Mouse (Mus musculus) MEL (cell line): Measurements from ENCODE around the gene Iscu. TPM values are rescaled to one million over a fixed set of nuclear protein-coding genes. Genes with fewer than 3 reads are reported as not detected.

Experiments used
- DNase-seq: peaks from one replicate; pipeline ENCODE4 v3.0.0; 2011; ENCODE audit warnings: low read depth, low spot score
- H3K27ac ChIP-seq: 2 replicates; pipeline ENCODE4 v1.5.1; 2012; ENCODE audit warnings: low read depth, mild to moderate bottlenecking, control low read depth, low read length, moderate library complexity; ENCODE audit not compliant: control insufficient read depth
- H3K27me3 ChIP-seq, 2 experiments: fragments of 150-350 bp in 1 of 2; sonication (generic) in 1 of 2; 2 replicates each; pipeline ENCODE4 v1.6.1; 2012; ENCODE audit warnings: low read length in 2 of 2, mild to moderate bottlenecking in 2 of 2, improper control_type of control experiment in 1 of 2, moderate library complexity in 1 of 2; ENCODE audit not compliant: insufficient read depth in 2 of 2, control insufficient read depth in 1 of 2
- H3K36me3 ChIP-seq, 2 experiments: 2 replicates each; pipeline ENCODE4 v1.6.1; 2012 to 2014; ENCODE audit warnings: low read length in 2 of 2, improper control_type of control experiment in 1 of 2, inconsistent platforms in 1 of 2, mild to moderate bottlenecking in 1 of 2; ENCODE audit not compliant: insufficient read depth in 2 of 2, control insufficient read depth in 1 of 2
- H3K4me1 ChIP-seq, 2 experiments: fragments of 150-350 bp in 1 of 2; sonication (generic) in 1 of 2; 2 replicates each; pipeline ENCODE4 v1.6.1; 2012; ENCODE audit warnings: low read length in 2 of 2, improper control_type of control experiment in 1 of 2, mild to moderate bottlenecking in 1 of 2; ENCODE audit not compliant: insufficient read depth in 2 of 2, control insufficient read depth in 1 of 2
- H3K4me3 ChIP-seq, 2 experiments: fragments of 150-350 bp in 1 of 2; sonication (generic) in 1 of 2; 2 replicates each; pipeline ENCODE4 v1.5.1; 2012; ENCODE audit warnings: low read depth in 2 of 2, low read length in 2 of 2, mild to moderate bottlenecking in 2 of 2, moderate library complexity in 2 of 2, control low read depth in 1 of 2, improper control_type of control experiment in 1 of 2; ENCODE audit not compliant: control insufficient read depth in 1 of 2, insufficient read depth in 1 of 2
- H3K79me2 ChIP-seq: 2 replicates; pipeline ENCODE4 v1.6.1; 2012; ENCODE audit warnings: mild to moderate bottlenecking, low read length, moderate library complexity; ENCODE audit not compliant: control insufficient read depth, poor library complexity, insufficient read depth
- H3K9ac ChIP-seq: 2 replicates; pipeline ENCODE4 v1.6.1; 2012; ENCODE audit warnings: low read depth, mild to moderate bottlenecking, control low read depth, low read length, moderate library complexity; ENCODE audit not compliant: control insufficient read depth, poor library complexity, severe bottlenecking
- H3K9me3 ChIP-seq: fragments of 150-350 bp; sonication (generic); replicated peaks from 2 replicates; pipeline ENCODE4 v1.6.1; 2012; ENCODE audit warnings: mild to moderate bottlenecking, low read length, improper control_type of control experiment, moderate library complexity; ENCODE audit not compliant: insufficient read depth
- CHD2 ChIP-seq: IDR thresholded peaks from 2 replicates; pipeline ENCODE4 v1.6.1; 2011; ENCODE audit warnings: low read length, improper control_type of control experiment
- ELF1 ChIP-seq: IDR thresholded peaks from 2 replicates; pipeline ENCODE4 v1.6.1; 2014; ENCODE audit warnings: low read depth, mild to moderate bottlenecking, inconsistent platforms, low read length, improper control_type of control experiment, moderate library complexity
- JUND ChIP-seq: IDR thresholded peaks from 2 replicates; pipeline ENCODE4 v1.6.1; 2011; ENCODE audit warnings: low read depth, mild to moderate bottlenecking, improper control_type of control experiment, low read length
- KAT2A ChIP-seq: conservative IDR thresholded peaks from 2 replicates; pipeline ENCODE4 v1.6.1; 2012; ENCODE audit warnings: low read depth, low read length, improper control_type of control experiment, inconsistent platforms
- MAZ ChIP-seq: IDR thresholded peaks from 2 replicates; pipeline ENCODE4 v1.6.1; 2012; ENCODE audit warnings: low read depth, mild to moderate bottlenecking, inconsistent platforms, low read length, improper control_type of control experiment
- MYB ChIP-seq: IDR thresholded peaks from 2 replicates; pipeline ENCODE4 v1.6.1; 2011; ENCODE audit warnings: mild to moderate bottlenecking, low read depth, low read length, improper control_type of control experiment
- POLR2AphosphoS5 ChIP-seq: IDR thresholded peaks from 2 replicates; pipeline ENCODE4 v1.6.1; 2012; ENCODE audit warnings: low read depth, borderline replicate concordance, mild to moderate bottlenecking, inconsistent platforms, low read length, moderate library complexity, mixed read lengths
- RAD21 ChIP-seq: IDR thresholded peaks from 2 replicates; pipeline ENCODE4 v1.6.1; 2011; ENCODE audit warnings: mild to moderate bottlenecking, low read depth, low read length, improper control_type of control experiment
- TAL1 ChIP-seq: IDR thresholded peaks from 2 replicates; pipeline ENCODE4 v1.6.1; 2012; ENCODE audit warnings: mild to moderate bottlenecking, inconsistent platforms, low read length, moderate library complexity, mixed read lengths
- TCF12 ChIP-seq: IDR thresholded peaks from 2 replicates; pipeline ENCODE4 v1.6.1; 2014; ENCODE audit warnings: low read depth, mild to moderate bottlenecking, inconsistent platforms, low read length, improper control_type of control experiment, moderate library complexity
- UBTF ChIP-seq: IDR thresholded peaks from 2 replicates; pipeline ENCODE4 v1.6.1; 2012; ENCODE audit warnings: low read depth, mild to moderate bottlenecking, inconsistent platforms, low read length, improper control_type of control experiment, moderate library complexity, borderline replicate concordance; ENCODE audit not compliant: insufficient read depth
- ZC3H11A ChIP-seq: IDR thresholded peaks from 2 replicates; pipeline ENCODE4 v1.6.1; 2012; ENCODE audit warnings: low read depth, mild to moderate bottlenecking, inconsistent platforms, low read length, improper control_type of control experiment
- ZMIZ1 ChIP-seq: IDR thresholded peaks from 2 replicates; pipeline ENCODE4 v1.6.1; 2012; ENCODE audit warnings: low read depth, mild to moderate bottlenecking, inconsistent platforms, low read length, improper control_type of control experiment, moderate library complexity
- ZNF384 ChIP-seq: IDR thresholded peaks from 2 replicates; pipeline ENCODE4 v1.6.1; 2012; ENCODE audit warnings: low read depth, mild to moderate bottlenecking, inconsistent platforms, low read length, improper control_type of control experiment
- polyA plus RNA-seq, 2 experiments: library from polyadenylated mRNA; stranded (reverse) in 1 of 2; unstranded in 1 of 2; fragments of >175 nt in 1 of 2; fragments of >200 nt in 1 of 2; gene quantifications; 2 replicates each; pipeline versions ENCODE4 v1.2.1 to v1.2.4; 2012; ENCODE audit warnings: low replicate concordance in 2 of 2, low read depth in 1 of 2; ENCODE audit not compliant: insufficient read length in 2 of 2, insufficient read depth in 1 of 2, missing spikeins in 1 of 2
- total RNA-seq: library from RNA; depleted of rRNA; stranded (reverse); fragments of 300-350 nt; gene quantifications from 2 replicates; pipeline ENCODE4 v1.2.3, GENCODE M21; 2012

Iscu gene
- total and polyA plus RNA-seq, 3 experiments: 95.7 to 150 TPM; not detected in 1

DNA sequence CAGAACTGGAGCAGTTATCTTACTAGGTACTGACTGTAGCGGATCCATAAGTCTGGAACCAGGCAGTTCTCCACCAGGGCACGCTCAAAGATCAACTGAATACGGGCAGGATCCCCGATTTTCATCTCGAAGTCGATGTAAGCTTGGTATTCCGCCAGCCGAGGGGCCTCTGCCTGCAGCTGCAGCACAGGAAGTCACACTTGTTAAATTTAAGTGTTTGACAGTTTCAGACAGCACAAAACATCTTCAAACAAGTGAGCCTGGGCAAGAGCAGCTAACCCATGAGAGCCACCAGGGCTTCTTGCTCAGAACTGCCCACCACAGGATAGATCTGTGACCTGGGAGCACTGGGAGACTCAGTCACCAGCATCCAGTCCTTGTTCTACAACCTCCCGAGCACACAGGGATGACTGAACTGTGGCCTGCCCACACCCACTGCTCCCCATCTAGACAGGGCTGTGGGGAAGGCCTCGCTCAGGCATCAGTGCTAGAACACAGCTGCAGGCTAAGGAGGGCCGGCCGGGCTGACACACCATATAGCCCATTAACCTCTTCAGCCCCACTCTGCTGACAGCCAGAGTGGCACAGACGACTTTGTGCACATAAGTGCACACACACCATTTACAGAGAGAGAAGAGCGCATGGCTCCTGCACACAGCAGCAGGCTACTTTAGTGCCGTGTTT is 17.1 kb upstream of the Iscu start:
- Histone ChIP-seq H3K4me3 (no peak overlapping the region), H3K36me3 (peaks cover 0 to 9% of the 10 kb centered on the region in 2 experiments; a peak in 2 of 4 replicates), H3K9ac (no peak overlapping the region), H3K4me1 (no peaks in the 10 kb centered on the region), H3K27me3 (no peaks in the 10 kb centered on the region), H3K27ac (no peak overlapping the region), H3K79me2 (no peaks in the 10 kb centered on the region), H3K9me3 (no peaks in the 10 kb centered on the region)
- no peak for DNase-seq
- TF ChIP-seq ZMIZ1: no peak
- TF ChIP-seq CHD2: no peak
- no peak for TF ChIP-seq ZNF384
- TF ChIP-seq MAZ: no peak
- no peak for TF ChIP-seq TAL1
- TF ChIP-seq ELF1: no peak
- TF ChIP-seq RAD21: no peak
- TF ChIP-seq POLR2AphosphoS5: no peak
- no peak for TF ChIP-seq ZC3H11A

DNA sequence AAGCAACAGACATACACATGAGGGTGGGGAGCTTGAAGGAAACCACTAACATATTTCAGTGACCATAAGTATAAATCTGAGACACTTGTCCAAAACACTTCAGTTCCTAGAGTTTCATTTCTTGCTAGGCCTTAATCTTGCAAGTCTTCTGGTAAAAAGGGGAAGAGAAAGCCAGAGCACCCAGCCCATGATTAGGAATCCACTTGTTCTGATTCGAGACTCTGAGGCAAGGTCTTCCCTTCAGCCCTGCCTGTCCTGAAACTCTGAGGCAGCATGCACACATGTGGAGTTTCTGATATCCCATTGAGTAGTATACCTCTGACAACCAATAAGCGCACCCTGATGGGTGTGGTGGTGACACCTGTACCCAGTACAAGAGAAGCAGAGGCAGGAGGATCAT is 11.0 kb upstream of the Iscu start:
- Histone ChIP-seq H3K4me3 (no peak overlapping the region), H3K9me3 (no peaks in the 10 kb centered on the region), H3K27me3 (no peaks in the 10 kb centered on the region), H3K4me1 (no peaks in the 10 kb centered on the region), H3K79me2 (peaks cover 23% of the 10 kb centered on the region), H3K9ac (no peak overlapping the region), H3K36me3 (peaks cover 0 to 10% of the 10 kb centered on the region in 2 experiments; a peak in 2 of 4 replicates), H3K27ac (no peak overlapping the region)
- TF ChIP-seq TCF12 (no peak), JUND (no peak), MAZ (no peak), POLR2AphosphoS5 (no peak), MYB (no peak), KAT2A (no peak), UBTF (no peak)
- no peak for DNase-seq
